Mouse (Mus musculus) embryonic fibroblast, embryonic 13.5 days (primary cell): ENCODE results near the gene Wdr18.

Source experiments
- CTCF ChIP-seq: IDR thresholded peaks from 2 replicates; pipeline ENCODE4 v1.5.1; 2011; ENCODE audit warnings: mild to moderate bottlenecking, control low read depth, low read length, moderate library complexity, borderline replicate concordance; ENCODE audit not compliant: insufficient read depth
- POLR2A ChIP-seq: IDR thresholded peaks from 2 replicates; pipeline ENCODE4 v1.6.1; 2011; ENCODE audit warnings: low read depth, mild to moderate bottlenecking, control low read depth, low read length, moderate library complexity

DNA sequence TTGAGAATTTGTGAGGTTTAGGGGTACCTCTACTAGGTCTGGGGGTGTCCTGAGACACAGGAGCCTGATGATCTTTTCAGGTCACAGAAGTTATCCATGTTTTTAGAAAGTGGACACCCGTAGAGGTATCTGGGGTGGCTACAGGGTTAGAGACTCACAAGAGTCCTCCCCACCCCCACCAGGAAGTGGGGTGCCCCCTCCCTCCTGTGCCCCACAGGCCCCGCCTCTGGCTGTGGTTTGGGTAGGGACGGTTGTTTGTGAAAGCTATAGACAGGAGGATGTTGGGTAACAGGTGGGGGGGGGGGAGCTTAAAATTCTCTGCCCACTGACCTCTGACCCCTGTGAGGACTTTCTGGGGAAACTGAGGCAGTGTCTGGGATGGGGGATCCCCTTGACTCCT lies 57.4 kb downstream of the Wdr18 start:
- TF ChIP-seq POLR2A (no peak), CTCF (no peak)
